In the genomic region with DNA sequence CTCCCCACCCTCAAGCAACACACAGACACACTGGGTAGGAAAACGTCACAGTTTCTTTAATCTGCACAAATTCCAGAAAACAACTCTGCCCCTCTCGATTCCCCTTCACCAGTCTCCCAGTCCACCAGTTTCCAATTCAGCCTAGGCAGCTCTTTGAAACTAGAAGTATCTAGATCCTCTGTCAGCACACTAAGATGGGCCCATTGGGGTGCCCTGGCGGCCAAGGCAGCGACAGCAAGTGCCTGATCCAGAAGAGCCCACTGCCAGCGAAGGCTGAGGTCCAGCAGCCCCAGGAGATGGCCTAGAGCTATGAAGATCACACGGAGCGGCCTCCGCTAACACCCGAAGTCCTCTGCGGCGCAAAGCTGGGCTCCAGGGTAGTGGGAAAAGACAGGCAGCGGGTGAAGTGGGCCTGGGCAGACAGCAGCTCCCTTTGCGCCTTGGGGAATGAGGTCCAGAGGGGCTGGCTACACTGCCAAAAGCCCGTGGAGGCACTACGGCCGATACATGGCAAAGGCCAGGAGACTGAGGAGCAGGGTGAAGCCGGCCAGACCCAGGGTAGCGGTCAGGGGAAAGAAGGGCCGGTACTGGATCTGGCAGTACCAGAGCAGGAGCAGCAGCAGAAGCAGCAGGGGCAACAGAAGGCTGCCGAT, we compare ENCODE assay signal across 8 mouse cellular contexts. TPM values are rescaled to one million over a fixed set of nuclear protein-coding genes. Genes with fewer than 3 reads are reported as not detected.
A peak's percentile ranks its signal among the peaks of the same experiment; 100 is the strongest.
DNase-seq lines count a peak whose midpoint lies in the region; ATAC-seq and TF ChIP-seq lines count a peak whose summit lies in the region.

No protein-coding gene starts in this region.

- no peak for TF ChIP-seq POLR2A in embryonic fibroblast, embryonic 13.5 days (IDR thresholded peaks at IDR 0.05; ENCODE audit: low read depth, low read length)

- no peaks in the 10 kb centered on the region for H3K27me3 ChIP-seq in heart, embryonic 11.5 days (ENCODE audit: control insufficient read depth, insufficient read depth, low read length)
- H3K27me3 ChIP-seq in E14TG2a.4 (ENCODE audit: insufficient read depth, low read length), result peaks cover 18% of the 10 kb centered on the region
- H3K27me3 ChIP-seq in limb, embryonic 15.5 days, result no peaks in the 10 kb centered on the region

- no peak for TF ChIP-seq CTCF in E14TG2a.4 (conservative IDR thresholded peaks at IDR 0.05; ENCODE audit: low read length)
- no peak for TF ChIP-seq CTCF in embryonic fibroblast, embryonic 13.5 days (IDR thresholded peaks at IDR 0.05; ENCODE audit: borderline replicate concordance, insufficient read depth, low read length)

- no peaks in the 10 kb centered on the region for H3K9me3 ChIP-seq in heart, embryonic 11.5 days (replicated peaks; ENCODE audit: control insufficient read depth, low read length)
- H3K9me3 ChIP-seq in E14TG2a.4 (ENCODE audit: low read length), result no peaks in the 10 kb centered on the region
- H3K9me3 ChIP-seq in limb, embryonic 15.5 days, result no peaks in the 10 kb centered on the region

- H3K36me3 ChIP-seq in heart, embryonic 11.5 days (ENCODE audit: control insufficient read depth, insufficient read depth, low read length), result peaks cover 13% of the 10 kb centered on the region
- H3K36me3 ChIP-seq in E14TG2a.4 (ENCODE audit: insufficient read depth, low read length), result peaks cover 36% of the 10 kb centered on the region
- peaks cover 31% of the 10 kb centered on the region for H3K36me3 ChIP-seq in limb, embryonic 15.5 days

- peak overlapping the region; percentile 94 for H3K27ac ChIP-seq in heart, embryonic 11.5 days (ENCODE audit: low read depth, low read length)
- H3K27ac ChIP-seq in embryonic fibroblast, embryonic 13.5 days (ENCODE audit: insufficient read depth, low read length), result peak overlapping the region; percentile 28; the same call in 1 of the 2 replicates
- H3K27ac ChIP-seq in limb, embryonic 15.5 days, result peak overlapping the region; percentile 96

- peaks cover 22% of the 10 kb centered on the region for H3K4me1 ChIP-seq in heart, embryonic 11.5 days (ENCODE audit: control insufficient read depth, insufficient read depth, low read length)
- H3K4me1 ChIP-seq in E14TG2a.4 (replicated peaks; ENCODE audit: low read depth, low read length), result peaks cover 67% of the 10 kb centered on the region
- peaks cover 4% of the 10 kb centered on the region; the same call in 1 of the 2 replicates for H3K4me1 ChIP-seq in embryonic fibroblast, embryonic 13.5 days (ENCODE audit: control insufficient read depth, insufficient read depth, low read length)
- H3K4me1 ChIP-seq in limb, embryonic 15.5 days, result peaks cover 39% of the 10 kb centered on the region

- peak overlapping the region; percentile 97 for H3K9ac ChIP-seq in heart, embryonic 11.5 days (ENCODE audit: low read depth, low read length)
- H3K9ac ChIP-seq in limb, embryonic 15.5 days, result peak overlapping the region; percentile 98

- no peak for ATAC-seq in heart, embryonic 11.5 days (replicated peaks; ENCODE audit: insufficient number of reproducible peaks, low FRiP score, low TSS enrichment)
- ATAC-seq in limb, embryonic 15.5 days (ENCODE audit: insufficient number of reproducible peaks, low FRiP score, low TSS enrichment, low read depth), result no peak
- ATAC-seq in CD4-positive, CD25-positive, alpha-beta regulatory T cell, adult 4 months, result no peak

- peak overlapping the region; percentile 85 for H3K4me2 ChIP-seq in heart, embryonic 11.5 days
- peak overlapping the region; percentile 76 for H3K4me2 ChIP-seq in limb, embryonic 15.5 days

- intact Hi-C loops in heart, postnatal 36 days (cut with DNase I), result no loop called here

- WGBS in heart, embryonic 11.5 days (ENCODE audit: insufficient replicate concordance), result 54% methylated on average over 20 of the region's 20 CpGs
- WGBS in limb, embryonic 15.5 days, result 50% methylated on average over 20 of the region's 20 CpGs

- H3K4me3 ChIP-seq in heart, embryonic 11.5 days (ENCODE audit: low read depth, low read length), result peak overlapping the region; percentile 89
- H3K4me3 ChIP-seq in E14TG2a.4 (replicated peaks; ENCODE audit: low read length), result peak overlapping the region; percentile 98
- H3K4me3 ChIP-seq in embryonic fibroblast, embryonic 13.5 days (ENCODE audit: insufficient read depth, low read length), result peak overlapping the region; percentile 40
- peak overlapping the region; percentile 96 for H3K4me3 ChIP-seq in limb, embryonic 15.5 days

- no peak for DNase-seq in heart, postnatal 36 days
- DNase-seq in right cerebral cortex, adult 2 months (ENCODE audit: low spot score in 2 of 2), result no peak
- no peak for DNase-seq in frontal cortex, postnatal 14 days (ENCODE audit: low spot score in 2 of 2)

RNA-seq across cellular contexts. Expression of a gene that starts 0.5 kb away (rescaled TPM):
- 158 and 165 TPM in 2 replicates for polyA plus RNA-seq in heart, embryonic 11.5 days (2014; fragmentation: Nextera tagmentation; extraction: Ambion mirVana)
- total RNA-seq in heart, postnatal 36 days (2021), result 100 to 1,000 TPM; 288 to 310 TPM
- 63.3 and 91.1 TPM in 2 replicates for polyA plus RNA-seq in embryonic fibroblast, embryonic 13.5 days (2011; ENCODE audit: insufficient read length, low read depth, missing spikeins)
- 108 and 130 TPM in 2 replicates for polyA plus RNA-seq in limb, embryonic 15.5 days (2015; fragmentation: Nextera tagmentation; extraction: Ambion mirVana)
- 10 to 100 TPM; 53.4 to 57.0 TPM for polyA plus RNA-seq in CD4-positive, CD25-positive, alpha-beta regulatory T cell, adult 4 months (2017; shearing (Covaris generic))

RNA-seq across cellular contexts. Expression of a gene that starts 2.1 kb away (rescaled TPM):
- polyA plus RNA-seq in heart, embryonic 11.5 days (2014; fragmentation: Nextera tagmentation; extraction: Ambion mirVana), result 21.5 and 22.6 TPM in 2 replicates
- 10 to 100 TPM; 11.7 to 12.1 TPM for total RNA-seq in heart, postnatal 36 days (2021)
- polyA plus RNA-seq in embryonic fibroblast, embryonic 13.5 days (2011; ENCODE audit: insufficient read length, low read depth, missing spikeins), result 5.9 and 9.8 TPM in 2 replicates
- polyA plus RNA-seq in limb, embryonic 15.5 days (2015; fragmentation: Nextera tagmentation; extraction: Ambion mirVana), result 21.3 and 23.9 TPM in 2 replicates
- polyA plus RNA-seq in CD4-positive, CD25-positive, alpha-beta regulatory T cell, adult 4 months (2017; shearing (Covaris generic)), result 10 to 100 TPM; 72.9 to 95.2 TPM

RNA-seq across cellular contexts. Expression of a gene that starts 6.4 kb away (rescaled TPM):
- polyA plus RNA-seq in heart, embryonic 11.5 days (2014; fragmentation: Nextera tagmentation; extraction: Ambion mirVana), result 24.6 and 28.8 TPM in 2 replicates
- total RNA-seq in heart, postnatal 36 days (2021), result 10 to 100 TPM; 83.6 to 91.1 TPM
- polyA plus RNA-seq in embryonic fibroblast, embryonic 13.5 days (2011; ENCODE audit: insufficient read length, low read depth, missing spikeins), result 31.2 and 38.7 TPM in 2 replicates
- polyA plus RNA-seq in limb, embryonic 15.5 days (2015; fragmentation: Nextera tagmentation; extraction: Ambion mirVana), result 32.4 and 34.1 TPM in 2 replicates
- 1 to 10 TPM; 5.5 to 8.6 TPM for polyA plus RNA-seq in CD4-positive, CD25-positive, alpha-beta regulatory T cell, adult 4 months (2017; shearing (Covaris generic))

RNA-seq across cellular contexts. Expression of a gene that starts 21.9 kb away (rescaled TPM):
- 17.7 and 17.9 TPM in 2 replicates for polyA plus RNA-seq in heart, embryonic 11.5 days (2014; fragmentation: Nextera tagmentation; extraction: Ambion mirVana)
- 10 to 100 TPM; 29.2 to 35.1 TPM for total RNA-seq in heart, postnatal 36 days (2021)
- polyA plus RNA-seq in embryonic fibroblast, embryonic 13.5 days (2011; ENCODE audit: insufficient read length, low read depth, missing spikeins), result 59.0 and 69.3 TPM in 2 replicates
- polyA plus RNA-seq in limb, embryonic 15.5 days (2015; fragmentation: Nextera tagmentation; extraction: Ambion mirVana), result 36.7 and 40.0 TPM in 2 replicates
- 10 to 100 TPM; 13.5 to 22.6 TPM for polyA plus RNA-seq in CD4-positive, CD25-positive, alpha-beta regulatory T cell, adult 4 months (2017; shearing (Covaris generic))

RNA-seq across cellular contexts. Expression of a gene that starts 22.2 kb away (rescaled TPM):
- polyA plus RNA-seq in heart, embryonic 11.5 days (2014; fragmentation: Nextera tagmentation; extraction: Ambion mirVana), result 34.0 and 36.2 TPM in 2 replicates
- 10 to 100 TPM; 22.5 to 23.0 TPM for total RNA-seq in heart, postnatal 36 days (2021)
- 70.7 and 76.7 TPM in 2 replicates for polyA plus RNA-seq in embryonic fibroblast, embryonic 13.5 days (2011; ENCODE audit: insufficient read length, low read depth, missing spikeins)
- 48.6 and 54.9 TPM in 2 replicates for polyA plus RNA-seq in limb, embryonic 15.5 days (2015; fragmentation: Nextera tagmentation; extraction: Ambion mirVana)
- polyA plus RNA-seq in CD4-positive, CD25-positive, alpha-beta regulatory T cell, adult 4 months (2017; shearing (Covaris generic)), result 10 to 100 TPM; 53.8 to 61.7 TPM

Comparison
In these comparisons a context has a peak if more than half of its experiments do, and no peak if none do; other contexts are left out.
1. H3K27ac ChIP-seq: peak in every context shown above with its lines; median percentile 96 in limb, embryonic 15.5 days; 94 in heart, embryonic 11.5 days; 28 in embryonic fibroblast, embryonic 13.5 days.
2. H3K4me3 ChIP-seq: peak in every context shown above with its lines; median percentile 98 in E14TG2a.4; 96 in limb, embryonic 15.5 days; 89 in heart, embryonic 11.5 days; 40 in embryonic fibroblast, embryonic 13.5 days.